Mouse (Mus musculus): Measurements from ENCODE around the gene Mcm10. TPM values are rescaled to one million over a fixed set of nuclear protein-coding genes. Genes with fewer than 3 reads are reported as not detected.
A peak's percentile ranks its signal among the peaks of the same experiment; 100 is the strongest.

The Mcm10 gene
- polyA plus RNA-seq, 1 experiment from 2014 or later, result 29.2 TPM

DNA sequence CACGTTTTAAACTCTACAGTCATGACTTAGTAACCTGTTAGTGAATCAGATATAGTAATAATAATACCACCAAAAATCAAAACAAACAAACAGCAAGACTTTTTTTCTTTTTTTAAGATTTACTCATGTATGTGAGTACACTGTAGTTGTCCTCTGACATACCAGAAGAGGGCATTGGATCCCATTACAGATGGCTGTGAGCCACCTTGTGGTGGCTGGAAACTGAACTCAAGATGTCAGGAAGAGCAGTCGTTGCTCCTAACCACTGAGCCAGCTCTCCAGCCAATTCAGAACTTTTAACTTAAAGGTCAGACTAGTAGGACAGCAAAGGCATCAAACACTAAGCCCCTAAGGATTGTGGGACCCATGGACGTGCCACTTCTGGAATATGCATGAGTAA, 13.7 kb downstream of the Mcm10 start:
- Histone ChIP-seq H3K9me3 (no peaks in the 10 kb centered on the region), H3K4me3 (no peak overlapping the region), H3K4me1 (no peaks in the 10 kb centered on the region), H3K36me3 (peaks cover 87% of the 10 kb centered on the region), H3K27me3 (no peaks in the 10 kb centered on the region), H3K27ac (no peak overlapping the region), H3K9ac (no peak overlapping the region), H3K4me2 (replicated peaks) (no peak overlapping the region)
- WGBS, result 85% methylated on average over 3 of the region's 3 CpGs
- no peak for ATAC-seq (ENCODE audit: low FRiP score, low read depth)

GRCm38 (mm10) chr2:4996421-4996824, 16.2 kb downstream of the Mcm10 start:
- 94% methylated on average over 6 of the region's 6 CpGs for WGBS

GRCm38 (mm10) chr2:4995646-4996045, 16.9 kb downstream of the Mcm10 start:
- peaks cover 87% of the 10 kb centered on the region for H3K36me3 ChIP-seq
- ATAC-seq (ENCODE audit: low FRiP score, low read depth), result no peak
- no peaks in the 10 kb centered on the region for H3K9me3 ChIP-seq
- H3K9ac ChIP-seq, result no peak overlapping the region
- WGBS, result 93% methylated on average over 11 of the region's 11 CpGs
- H3K4me2 ChIP-seq (replicated peaks), result no peak overlapping the region
- no peak overlapping the region for H3K27ac ChIP-seq
- H3K4me3 ChIP-seq, result no peak overlapping the region
- no peaks in the 10 kb centered on the region for H3K4me1 ChIP-seq
- no peaks in the 10 kb centered on the region for H3K27me3 ChIP-seq

More at GRCm38 (mm10) chr2:4996421-4996824, 16.2 kb downstream of the Mcm10 start:
- ATAC-seq (ENCODE audit: low FRiP score, low read depth), result no peak
- H3K36me3 ChIP-seq, result peaks cover 87% of the 10 kb centered on the region
- H3K4me3 ChIP-seq, result no peak overlapping the region
- H3K9me3 ChIP-seq, result no peaks in the 10 kb centered on the region
- H3K27me3 ChIP-seq, result no peaks in the 10 kb centered on the region
- no peak overlapping the region for H3K9ac ChIP-seq
- H3K4me1 ChIP-seq, result no peaks in the 10 kb centered on the region
- no peak overlapping the region for H3K27ac ChIP-seq
- H3K4me2 ChIP-seq (replicated peaks), result no peak overlapping the region

GRCm38 (mm10) chr2:4994436-4994835, 18.2 kb downstream of the Mcm10 start:
- ATAC-seq (ENCODE audit: low FRiP score, low read depth), result no peak
- Histone ChIP-seq H3K27me3 (no peaks in the 10 kb centered on the region), H3K36me3 (peaks cover 83% of the 10 kb centered on the region), H3K4me2 (replicated peaks) (no peak overlapping the region), H3K4me1 (no peaks in the 10 kb centered on the region), H3K9me3 (no peaks in the 10 kb centered on the region), H3K27ac (no peak overlapping the region), H3K4me3 (no peak overlapping the region), H3K9ac (no peak overlapping the region)
- WGBS, result 87% methylated on average over 4 of the region's 4 CpGs

DNA sequence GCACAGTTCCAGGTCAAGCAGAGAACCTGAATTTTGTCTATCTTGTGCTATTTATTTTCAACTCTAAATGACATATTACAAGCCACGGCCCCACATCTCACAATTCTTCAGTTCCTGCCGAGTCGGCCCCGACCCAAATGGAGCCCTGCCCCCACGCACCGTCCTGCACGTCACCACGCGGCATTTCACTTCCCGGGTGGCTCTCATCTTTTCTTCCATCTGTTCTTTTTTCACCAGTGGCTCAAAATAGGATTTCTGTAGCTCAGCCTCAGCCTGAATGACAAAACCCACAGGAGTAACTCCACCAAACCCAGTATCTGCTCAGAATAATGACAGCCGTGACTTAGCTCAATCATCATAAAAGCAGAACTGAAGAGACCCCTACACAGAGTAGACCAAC, 19.0 kb downstream of the Mcm10 start:
- 93% methylated on average over 11 of the region's 11 CpGs for WGBS
- Histone ChIP-seq H3K9ac (no peak overlapping the region), H3K36me3 (peaks cover 77% of the 10 kb centered on the region), H3K9me3 (no peaks in the 10 kb centered on the region), H3K4me2 (replicated peaks) (no peak overlapping the region), H3K27me3 (no peaks in the 10 kb centered on the region), H3K4me1 (no peaks in the 10 kb centered on the region), H3K4me3 (no peak overlapping the region), H3K27ac (no peak overlapping the region)
- no peak for ATAC-seq (ENCODE audit: low FRiP score, low read depth)

GRCm38 (mm10) chr2:4988826-4989424, 23.7 kb downstream of the Mcm10 start:
- 76% methylated on average over 11 of the region's 11 CpGs for WGBS

DNA sequence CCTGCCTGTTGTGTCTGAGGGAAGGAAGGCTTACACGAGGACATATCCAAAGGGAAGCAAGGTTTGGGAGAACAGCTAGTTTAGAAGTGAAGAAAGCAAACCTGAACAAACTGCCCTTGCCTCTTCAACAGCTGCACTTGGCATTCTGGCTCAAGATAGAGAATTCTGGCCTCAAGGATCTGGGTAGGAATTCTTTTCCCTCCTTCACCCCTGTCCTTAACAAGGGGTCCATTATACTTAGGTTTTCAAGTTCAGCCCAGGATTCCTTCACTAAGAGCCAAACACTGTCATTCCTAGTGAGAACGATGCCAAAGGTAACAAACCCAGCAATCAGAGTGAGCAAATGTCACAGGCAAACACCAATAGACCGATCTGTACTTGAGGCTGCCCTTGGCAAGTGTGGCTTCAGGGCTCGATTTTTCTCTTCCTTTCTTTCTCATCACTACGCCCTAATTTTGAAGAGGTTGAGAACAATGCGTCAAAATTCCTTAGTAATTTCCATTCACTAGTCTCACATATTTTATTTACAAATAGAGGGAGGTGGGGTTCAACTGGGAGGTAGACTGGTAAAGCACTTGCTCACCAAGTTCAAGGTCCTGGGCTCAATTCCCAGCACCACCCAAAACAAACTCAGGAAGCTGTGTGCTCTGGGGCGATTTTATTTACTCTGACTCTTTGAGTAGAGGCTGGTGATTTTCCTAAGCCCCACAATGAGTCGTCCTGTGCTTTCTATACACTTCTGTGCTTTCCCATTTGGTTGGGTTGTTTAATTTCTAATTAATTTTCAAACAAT, 25.0 kb downstream of the Mcm10 start:
- H3K27ac ChIP-seq, result no peak overlapping the region

More at GRCm38 (mm10) chr2:4988826-4989424, 23.7 kb downstream of the Mcm10 start:
- Histone ChIP-seq H3K4me3 (no peak overlapping the region), H3K27me3 (no peaks in the 10 kb centered on the region), H3K4me2 (replicated peaks) (no peak overlapping the region), H3K9ac (no peak overlapping the region), H3K4me1 (peaks cover 13% of the 10 kb centered on the region; the same call in 1 of the 2 replicates), H3K36me3 (peaks cover 36% of the 10 kb centered on the region), H3K27ac (no peak overlapping the region), H3K9me3 (no peaks in the 10 kb centered on the region)
- no peak for ATAC-seq (ENCODE audit: low FRiP score, low read depth)

DNA sequence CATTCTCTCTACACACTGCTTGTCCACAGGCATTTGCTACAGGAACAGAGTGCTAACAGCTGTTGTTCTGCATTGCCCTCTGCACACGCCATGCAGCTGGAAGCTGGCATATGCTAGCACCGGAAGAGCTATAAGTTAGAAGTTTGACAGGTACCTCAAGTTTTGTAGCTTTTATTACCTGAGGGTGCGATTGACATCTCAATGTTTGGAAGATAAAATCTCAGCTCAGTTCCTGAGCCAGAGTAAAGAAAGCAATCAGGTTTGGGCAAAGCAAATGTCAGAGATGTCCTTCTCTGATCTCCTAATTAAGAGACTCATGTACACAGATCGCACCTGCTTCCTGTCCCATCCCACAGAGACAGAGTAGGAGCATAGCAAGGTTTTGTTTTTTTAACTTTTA, 25.8 kb downstream of the Mcm10 start:
- peaks cover 19% of the 10 kb centered on the region for H3K36me3 ChIP-seq
- no peak overlapping the region for H3K4me3 ChIP-seq
- no peaks in the 10 kb centered on the region for H3K27me3 ChIP-seq
- H3K9me3 ChIP-seq, result no peaks in the 10 kb centered on the region
- H3K4me1 ChIP-seq, result peaks cover 16% of the 10 kb centered on the region; the same call in 1 of the 2 replicates
- no peak overlapping the region for H3K4me2 ChIP-seq (replicated peaks)
- no peak overlapping the region for H3K27ac ChIP-seq
- no peak overlapping the region for H3K9ac ChIP-seq
- ATAC-seq (ENCODE audit: low FRiP score, low read depth), result no peak
- WGBS, result 66% methylated on average over 4 of the region's 4 CpGs

More for the DNA sequence above, 25.0 kb downstream of the Mcm10 start:
- H3K4me2 ChIP-seq (replicated peaks), result no peak overlapping the region
- no peak overlapping the region for H3K4me3 ChIP-seq
- no peak for ATAC-seq (ENCODE audit: low FRiP score, low read depth)
- H3K36me3 ChIP-seq, result peaks cover 25% of the 10 kb centered on the region
- H3K9ac ChIP-seq, result no peak overlapping the region
- 81% methylated on average over 8 of the region's 8 CpGs for WGBS
- H3K9me3 ChIP-seq, result no peaks in the 10 kb centered on the region
- H3K27me3 ChIP-seq, result no peaks in the 10 kb centered on the region
- H3K4me1 ChIP-seq, result peaks cover 16% of the 10 kb centered on the region; the same call in 1 of the 2 replicates

GRCm38 (mm10) chr2:4985000-4985399, 27.6 kb downstream of the Mcm10 start:
- 72% methylated on average over 6 of the region's 6 CpGs for WGBS
- Histone ChIP-seq H3K36me3 (peaks cover 3% of the 10 kb centered on the region; the same call in 1 of the 2 replicates), H3K27me3 (no peaks in the 10 kb centered on the region), H3K9me3 (no peaks in the 10 kb centered on the region), H3K27ac (no peak overlapping the region), H3K4me3 (no peak overlapping the region), H3K4me1 (peaks cover 16% of the 10 kb centered on the region; the same call in 1 of the 2 replicates), H3K9ac (no peak overlapping the region), H3K4me2 (replicated peaks) (no peak overlapping the region)
- ATAC-seq (ENCODE audit: low FRiP score, low read depth), result no peak

GRCm38 (mm10) chr2:4983987-4984386, 28.6 kb downstream of the Mcm10 start:
- Histone ChIP-seq H3K9me3 (no peaks in the 10 kb centered on the region), H3K4me1 (peaks cover 16% of the 10 kb centered on the region; the same call in 1 of the 2 replicates), H3K27me3 (no peaks in the 10 kb centered on the region), H3K36me3 (no peaks in the 10 kb centered on the region), H3K4me3 (no peak overlapping the region), H3K27ac (peak overlapping the region; percentile 44; the same call in 1 of the 2 replicates), H3K9ac (no peak overlapping the region), H3K4me2 (replicated peaks) (no peak overlapping the region)
- peak; percentile 44; the same call in 1 of the 2 replicates for ATAC-seq (ENCODE audit: low FRiP score, low read depth)
- 12% methylated on average over 5 of the region's 5 CpGs for WGBS

DNA sequence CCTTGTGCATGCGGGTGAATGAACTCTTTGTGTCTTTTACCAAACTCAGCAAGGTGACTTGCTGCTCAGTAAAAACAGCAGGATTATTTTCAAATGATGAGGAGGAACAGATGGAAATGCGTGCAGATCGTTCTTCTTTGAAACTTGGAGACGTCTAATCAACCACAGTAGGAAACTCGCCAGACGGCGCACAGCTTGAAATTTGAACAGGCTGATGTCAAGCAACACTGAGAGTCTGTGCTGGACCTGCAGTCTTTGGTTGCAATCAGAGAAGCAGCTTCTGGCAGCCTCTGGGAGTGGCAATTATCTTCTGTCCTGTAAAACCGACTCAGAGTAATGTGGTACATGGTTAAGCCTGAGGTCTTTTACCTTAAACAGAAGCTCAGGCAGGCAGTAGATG, 34.5 kb downstream of the Mcm10 start:
- Histone ChIP-seq H3K27me3 (no peaks in the 10 kb centered on the region), H3K9ac (no peak overlapping the region), H3K4me3 (no peak overlapping the region), H3K36me3 (no peaks in the 10 kb centered on the region), H3K27ac (no peak overlapping the region), H3K9me3 (no peaks in the 10 kb centered on the region), H3K4me1 (peaks cover 13% of the 10 kb centered on the region), H3K4me2 (replicated peaks) (no peak overlapping the region)
- ATAC-seq (ENCODE audit: low FRiP score, low read depth), result no peak
- 11% methylated on average over 8 of the region's 8 CpGs for WGBS

GRCm38 (mm10) chr2:4975807-4976206, 36.8 kb downstream of the Mcm10 start, which contains the start of gene Ucma:
Gene Ucma (plus strand): TSS chr2:4976122.
- Histone ChIP-seq H3K36me3 (no peaks in the 10 kb centered on the region), H3K9ac (no peak within 1 kb of the TSS), H3K4me2 (replicated peaks) (no peak within 1 kb of the TSS), H3K9me3 (no peaks in the 10 kb centered on the region), H3K4me3 (no peak within 1 kb of the TSS), H3K4me1 (peaks cover 13% of the 10 kb centered on the region), H3K27me3 (no peaks in the 10 kb centered on the region), H3K27ac (no peak within 1 kb of the TSS)
- no peak for ATAC-seq (ENCODE audit: low FRiP score, low read depth)
- WGBS, result 76% methylated on average over 5 of the region's 5 CpGs
